Mouse (Mus musculus) thymus, adult 18-20 months (tissue): Measurements from ENCODE around the gene Rnf26.
"Not testable (repeated sequence)": the region's sequence is repeated elsewhere in the genome, so short reads cannot be mapped to it uniquely, and the experiment has no call there.

Experiments
- DNase-seq, 2 experiments: peaks; one replicate each; pipeline ENCODE4 v3.0.0; 2022; ENCODE audit warnings: mixed read lengths in 2 of 2

Gene Rnf26

GRCm38 (mm10) chr9:44124317-44124716 lies 11.0 kb upstream of the Rnf26 start:
- DNase-seq, result no peak

- no peak for DNase-seq
Observed at GRCm38 (mm10) chr9:44119948-44120465, 6.7 kb upstream of the Rnf26 start.

GRCm38 (mm10) chr9:44119011-44119410 lies 5.7 kb upstream of the Rnf26 start:
- DNase-seq, result no peak

GRCm38 (mm10) chr9:44116182-44116581 lies 2.9 kb upstream of the Rnf26 start:
- no peak for DNase-seq

- no peak for DNase-seq
Observed at GRCm38 (mm10) chr9:44115599-44115998, 2.3 kb upstream of the Rnf26 start.

GRCm38 (mm10) chr9:44114453-44114852 lies 1.1 kb upstream of the Rnf26 start:
- DNase-seq, result no peak

- DNase-seq, result not testable (repeated sequence)
Observed at GRCm38 (mm10) chr9:44111909-44112308, 1.4 kb downstream of the Rnf26 start.

GRCm38 (mm10) chr9:44109360-44110095 lies 3.8 kb downstream of the Rnf26 start:
- DNase-seq, result peak in 1 of 2 experiments; percentile 55

- no peak for DNase-seq
Observed at GRCm38 (mm10) chr9:44108269-44109055, 4.9 kb downstream of the Rnf26 start.

- DNase-seq, result no peak
Observed at GRCm38 (mm10) chr9:44107557-44108179, 5.6 kb downstream of the Rnf26 start.

- no peak for DNase-seq
Observed at GRCm38 (mm10) chr9:44107110-44107509, 6.2 kb downstream of the Rnf26 start, which contains the start of gene C1qtnf5. C1qtnf5 (plus strand) TSS chr9:44107245.

- no peak for DNase-seq
Observed at GRCm38 (mm10) chr9:44106596-44106995, 6.7 kb downstream of the Rnf26 start.

- no peak for DNase-seq
Observed at GRCm38 (mm10) chr9:44106182-44106581, 7.1 kb downstream of the Rnf26 start.

- DNase-seq, result no peak
Observed at GRCm38 (mm10) chr9:44105781-44106180, 7.5 kb downstream of the Rnf26 start.

- no peak for DNase-seq
Observed at GRCm38 (mm10) chr9:44104881-44105280, 8.4 kb downstream of the Rnf26 start.

- no peak for DNase-seq
Observed at GRCm38 (mm10) chr9:44101490-44101889, 11.8 kb downstream of the Rnf26 start, which contains the start of gene Mfrp. Mfrp (plus strand) TSS chr9:44101729.

GRCm38 (mm10) chr9:44096536-44096935 lies 16.8 kb downstream of the Rnf26 start:
- no peak for DNase-seq

- no peak for DNase-seq
Observed at GRCm38 (mm10) chr9:44095781-44096180, 17.5 kb downstream of the Rnf26 start.

- DNase-seq, result no peak
Observed at GRCm38 (mm10) chr9:44094737-44095136, 18.6 kb downstream of the Rnf26 start.

GRCm38 (mm10) chr9:44093612-44094503 lies 19.5 kb downstream of the Rnf26 start:
- DNase-seq, result peak; percentile 75 to 82

- DNase-seq, result no peak
Observed at GRCm38 (mm10) chr9:44088877-44089608, 24.3 kb downstream of the Rnf26 start.
